Mouse (Mus musculus): ENCODE measurements around the gene Cops7a. TPM values are rescaled to one million over a fixed set of nuclear protein-coding genes. Genes with fewer than 3 reads are reported as not detected.

The Cops7a gene
- polyA plus RNA-seq, 1 experiment from 2014 or later, result 163 TPM

DNA sequence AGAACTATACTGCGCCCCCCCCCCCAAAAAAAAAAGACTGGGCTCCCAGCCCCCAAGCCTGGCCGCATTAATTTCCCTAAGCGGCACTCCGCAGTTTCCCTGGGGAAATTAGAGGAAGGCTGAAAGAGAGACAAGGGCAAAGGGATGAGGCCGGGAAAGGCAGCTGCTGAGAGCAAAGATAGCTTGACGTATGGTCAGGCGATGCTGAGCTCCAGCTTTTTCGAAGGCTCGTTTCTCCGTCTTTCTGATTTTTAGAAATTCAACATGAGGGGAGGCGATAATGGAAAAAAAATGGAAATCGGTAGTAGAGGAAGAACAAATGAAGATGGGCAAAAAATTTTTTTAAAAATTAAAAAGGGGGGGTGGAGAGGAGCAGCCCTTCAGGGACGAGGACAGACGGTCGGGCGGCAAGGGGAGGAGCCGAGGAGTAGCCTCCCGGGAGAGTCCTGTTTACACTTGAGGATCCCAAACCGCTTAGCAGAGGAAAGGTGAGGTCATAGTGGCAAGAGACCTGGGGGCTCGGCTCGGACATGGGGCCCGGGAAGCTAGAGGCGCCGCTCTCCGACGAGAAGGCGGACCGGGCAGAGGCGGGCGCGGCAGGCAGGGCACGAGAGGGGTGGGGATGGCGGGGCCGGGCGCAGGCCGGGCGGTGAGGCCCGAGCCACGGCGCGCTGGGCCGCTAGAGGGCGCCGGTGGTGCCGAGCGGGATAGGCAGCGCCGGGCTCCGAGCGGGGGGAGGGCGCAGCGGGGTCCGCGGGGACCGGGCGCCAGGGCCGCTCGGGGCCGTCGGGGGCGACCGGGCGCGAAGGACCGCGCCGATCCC, 48.4 kb downstream of the Cops7a start:
- peak overlapping the region; percentile 96 for H3K4me3 ChIP-seq (replicated peaks)
- peak overlapping the region; percentile 100 for H3K9ac ChIP-seq
- peaks cover 72% of the 10 kb centered on the region for H3K4me1 ChIP-seq
- H3K36me3 ChIP-seq, result peaks cover 28% of the 10 kb centered on the region
- peak overlapping the region; percentile 100 for H3K27ac ChIP-seq
- ATAC-seq (replicated peaks; ENCODE audit: low FRiP score), result peak; percentile 66
- no peaks in the 10 kb centered on the region for H3K9me3 ChIP-seq (replicated peaks)
- no peaks in the 10 kb centered on the region for H3K27me3 ChIP-seq
- H3K4me2 ChIP-seq, result peak overlapping the region; percentile 91
- WGBS, result 1% methylated on average over 66 of the region's 67 CpGs

DNA sequence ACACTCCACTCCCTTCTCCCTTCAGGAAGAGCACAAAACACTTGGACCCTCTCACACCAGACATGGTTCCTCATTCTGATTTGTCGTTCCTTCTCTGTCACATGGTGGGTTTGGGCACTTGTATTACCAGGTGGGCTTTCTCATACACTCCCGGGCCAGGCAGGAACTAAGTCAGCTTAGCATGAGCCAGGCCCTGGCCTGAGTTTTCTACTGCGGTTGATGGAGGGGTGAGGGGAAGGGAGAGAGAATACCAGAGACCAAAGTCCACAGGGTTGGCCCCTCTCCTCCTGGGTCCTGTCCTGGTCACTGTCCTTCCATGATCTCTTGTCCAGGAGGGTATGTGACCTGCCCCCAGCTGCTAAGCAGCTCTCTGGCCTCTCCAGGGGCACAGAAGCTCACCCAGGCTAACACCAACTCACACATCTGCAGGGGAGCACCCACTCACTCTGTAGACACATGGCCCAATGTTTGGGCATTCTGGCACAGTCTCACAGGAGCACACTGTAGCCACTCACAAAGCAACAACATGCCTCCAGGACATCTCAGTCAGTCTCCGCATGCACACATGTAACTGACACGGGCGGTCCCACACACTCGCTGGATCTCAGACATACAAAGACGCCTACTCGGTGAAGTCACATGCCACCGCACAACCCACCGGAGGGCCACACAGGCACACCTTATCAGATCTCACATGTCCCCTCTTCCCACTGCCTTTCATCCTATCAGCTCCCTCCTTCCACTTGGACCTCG, 49.2 kb downstream of the Cops7a start:
- Histone ChIP-seq H3K4me2 (peak overlapping the region; percentile 91), H3K36me3 (peaks cover 28% of the 10 kb centered on the region), H3K4me3 (replicated peaks) (peak overlapping the region; percentile 96), H3K9me3 (replicated peaks) (no peaks in the 10 kb centered on the region), H3K9ac (peak overlapping the region; percentile 100), H3K27ac (peak overlapping the region; percentile 100), H3K27me3 (no peaks in the 10 kb centered on the region), H3K4me1 (peaks cover 70% of the 10 kb centered on the region)
- no peak for ATAC-seq (replicated peaks; ENCODE audit: low FRiP score)
- WGBS, result 4% methylated on average over 12 of the region's 12 CpGs

DNA sequence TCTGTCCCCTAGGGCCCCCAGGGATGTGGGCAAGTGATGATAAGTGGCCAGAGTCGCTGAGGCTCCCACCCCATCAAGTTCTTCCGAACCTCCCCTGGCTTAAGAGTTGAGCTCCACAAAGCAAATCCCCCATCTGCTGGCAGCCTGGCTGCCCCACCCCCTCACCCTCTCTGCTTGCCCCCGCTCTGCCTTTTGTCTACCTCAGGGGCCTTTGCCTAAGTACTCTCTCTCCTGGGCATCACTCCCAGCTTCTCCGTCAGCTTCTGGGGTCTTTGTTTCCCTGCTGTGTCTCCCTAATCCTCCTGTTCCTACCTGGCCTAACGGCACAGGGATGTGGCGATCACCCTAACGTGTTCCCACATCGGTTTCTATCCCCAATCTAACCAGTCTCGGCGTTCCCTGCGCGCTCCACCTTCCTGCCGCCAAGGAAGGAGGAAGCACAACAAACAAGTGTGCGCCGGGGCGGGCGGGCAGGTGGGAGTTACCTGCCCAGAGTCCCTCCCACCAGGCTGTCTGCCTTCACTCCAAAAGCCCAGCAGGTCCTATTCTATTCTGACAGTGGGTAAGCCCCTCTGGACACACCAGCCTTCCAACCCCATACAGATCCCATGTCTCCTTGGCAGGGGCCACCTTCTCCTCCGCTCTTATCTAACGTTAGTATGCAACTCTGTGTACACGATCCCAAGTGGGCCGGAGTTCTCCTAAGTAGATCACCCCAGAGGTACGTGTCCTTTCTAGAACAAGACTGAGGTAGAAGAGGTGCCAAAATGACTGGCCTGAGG, 50.0 kb downstream of the Cops7a start:
- Histone ChIP-seq H3K4me1 (peaks cover 70% of the 10 kb centered on the region), H3K27ac (peak overlapping the region; percentile 100), H3K9me3 (replicated peaks) (no peaks in the 10 kb centered on the region), H3K4me2 (peak overlapping the region; percentile 91), H3K4me3 (replicated peaks) (peak overlapping the region; percentile 96), H3K27me3 (0 out of 2 replicates have a peak, but pooled peaks cover under 1% of the 10 kb centered on the region), H3K36me3 (peaks cover 28% of the 10 kb centered on the region), H3K9ac (peak overlapping the region; percentile 100)
- WGBS, result 21% methylated on average over 22 of the region's 22 CpGs
- no peak for ATAC-seq (replicated peaks; ENCODE audit: low FRiP score)

DNA sequence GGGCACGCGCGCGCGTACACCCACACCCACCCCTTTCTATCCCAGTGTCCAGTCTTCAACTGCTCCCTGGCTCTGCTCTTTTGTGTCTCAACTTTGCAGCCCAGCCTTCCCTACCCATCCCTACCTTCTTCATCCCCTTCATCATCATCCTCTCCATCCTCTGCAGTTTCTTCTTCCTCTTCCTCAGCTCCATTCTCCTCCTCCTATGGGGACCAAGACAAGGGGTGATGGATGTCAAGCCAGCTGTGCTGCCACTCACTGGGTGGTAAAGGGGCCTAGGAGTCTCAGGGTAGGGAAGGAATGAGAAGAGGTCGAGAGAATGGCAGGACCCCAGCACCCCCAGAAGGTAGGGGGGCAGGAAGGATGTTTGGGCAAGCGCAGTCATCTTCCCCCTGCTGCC, 50.8 kb downstream of the Cops7a start:
- H3K27ac ChIP-seq, result peak overlapping the region; percentile 100; the same call in 1 of the 2 replicates
- WGBS, result 85% methylated on average over 7 of the region's 7 CpGs

DNA sequence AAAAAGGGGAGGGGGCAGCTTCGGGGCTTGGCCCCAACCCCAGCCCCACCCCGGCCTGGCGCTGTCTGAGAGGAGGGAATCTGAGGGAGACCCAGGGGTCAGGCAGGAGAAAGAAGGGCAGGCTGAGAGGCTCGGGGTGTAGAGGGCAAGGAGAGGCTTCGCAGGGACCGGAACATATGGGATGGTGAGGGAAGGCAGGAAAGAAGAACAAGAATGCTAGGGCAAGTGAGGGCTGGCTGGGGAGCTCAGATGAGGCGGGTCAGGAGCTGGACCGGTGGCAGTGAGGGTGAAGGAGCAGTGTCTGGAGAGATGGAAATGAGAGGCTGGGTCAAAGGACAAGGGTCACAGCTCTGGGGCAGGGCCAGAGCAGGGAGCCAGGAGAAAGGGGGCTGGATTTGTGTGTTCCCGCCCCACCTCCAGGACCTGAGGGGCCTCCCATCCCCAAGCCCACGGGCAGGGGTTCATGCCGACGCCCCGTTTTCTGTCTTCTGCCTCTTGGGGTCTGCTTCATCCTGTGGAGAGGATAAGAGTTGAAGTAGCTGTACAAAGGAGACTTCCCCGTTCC, 51.5 kb downstream of the Cops7a start:
- Histone ChIP-seq H3K9ac (no peak overlapping the region), H3K4me3 (replicated peaks) (no peak overlapping the region), H3K9me3 (replicated peaks) (no peaks in the 10 kb centered on the region), H3K27me3 (peaks cover 8% of the 10 kb centered on the region; the same call in 1 of the 2 replicates), H3K4me2 (no peak overlapping the region; the same call in 1 of the 2 replicates), H3K27ac (peak overlapping the region; percentile 100; the same call in 1 of the 2 replicates), H3K36me3 (peaks cover 28% of the 10 kb centered on the region), H3K4me1 (peaks cover 71% of the 10 kb centered on the region)
- WGBS, result 69% methylated on average over 14 of the region's 14 CpGs
- no peak for ATAC-seq (replicated peaks; ENCODE audit: low FRiP score)

More for the DNA sequence above, 50.8 kb downstream of the Cops7a start:
- ATAC-seq (replicated peaks; ENCODE audit: low FRiP score), result no peak
- Histone ChIP-seq H3K9ac (no peak overlapping the region), H3K4me1 (peaks cover 73% of the 10 kb centered on the region), H3K36me3 (peaks cover 28% of the 10 kb centered on the region), H3K4me3 (replicated peaks) (0 out of 2 replicates have a peak overlapping the region, but pooled peaks have one; percentile 4), H3K9me3 (replicated peaks) (no peaks in the 10 kb centered on the region), H3K27me3 (peaks cover 8% of the 10 kb centered on the region; the same call in 1 of the 2 replicates), H3K4me2 (peak overlapping the region; percentile 91; the same call in 1 of the 2 replicates)

DNA sequence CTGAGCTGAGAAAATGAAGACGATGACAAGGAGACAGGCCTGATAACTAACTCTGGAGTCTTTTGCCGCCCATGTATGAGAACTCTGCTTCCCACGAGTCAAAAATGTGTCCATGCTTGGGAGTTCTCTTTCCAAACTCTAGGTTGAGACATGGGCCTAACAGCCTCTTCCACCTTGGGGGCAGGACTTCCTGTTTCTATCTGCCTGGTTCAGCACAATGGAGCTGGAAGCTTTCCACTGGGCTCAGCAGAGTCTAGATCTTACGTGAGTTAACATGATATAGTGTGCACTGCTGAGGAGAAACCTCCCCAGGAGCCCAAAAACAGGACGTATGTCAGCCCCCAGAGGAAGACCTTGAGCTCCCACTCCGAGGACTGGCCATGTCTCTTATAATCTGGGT, 52.1 kb downstream of the Cops7a start:
- ATAC-seq (replicated peaks; ENCODE audit: low FRiP score), result no peak
- Histone ChIP-seq H3K4me3 (replicated peaks) (no peak overlapping the region), H3K4me2 (no peak overlapping the region), H3K27ac (peak overlapping the region; percentile 34; the same call in 1 of the 2 replicates), H3K9me3 (replicated peaks) (no peaks in the 10 kb centered on the region), H3K36me3 (peaks cover 28% of the 10 kb centered on the region), H3K4me1 (peaks cover 65% of the 10 kb centered on the region), H3K27me3 (peaks cover 8% of the 10 kb centered on the region; the same call in 1 of the 2 replicates), H3K9ac (no peak overlapping the region)
- 67% methylated on average over 6 of the region's 6 CpGs for WGBS

DNA sequence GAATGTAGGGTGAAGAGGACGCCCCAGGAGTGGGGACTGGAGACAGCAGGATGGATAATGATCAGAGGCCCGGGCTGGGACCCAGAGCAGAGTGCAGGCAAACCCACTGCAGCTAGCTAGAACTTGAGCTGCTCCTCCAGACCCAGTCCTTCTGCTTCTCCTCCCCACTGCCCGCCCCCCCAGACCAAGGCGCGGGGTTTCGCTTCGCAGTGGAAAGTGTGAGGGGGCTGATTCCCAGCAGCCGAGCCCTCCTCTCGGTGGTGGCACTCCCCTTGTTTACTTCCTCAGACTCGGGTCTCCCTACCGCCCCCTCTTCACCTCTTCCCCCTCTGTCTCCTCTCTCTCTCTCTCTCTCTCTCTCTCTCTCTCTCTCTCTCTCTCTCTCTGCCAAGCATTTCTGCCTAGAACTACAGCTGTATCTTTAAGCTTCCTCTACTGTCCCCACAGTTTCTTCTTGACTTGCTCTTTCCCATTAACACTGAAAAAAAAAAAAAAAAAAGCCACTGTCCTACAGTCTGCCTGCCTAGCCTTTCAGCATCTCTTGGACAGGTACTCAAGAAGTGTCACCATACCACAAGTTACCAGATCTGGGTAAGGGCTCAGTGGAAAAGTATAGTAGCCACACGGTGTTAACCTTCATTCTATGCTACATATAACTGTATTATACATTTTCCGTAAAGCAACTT, 53.7 kb downstream of the Cops7a start, which contains the start of gene Lag3:
Gene Lag3 (minus strand): TSS at position 173 of the 686 bp plus-strand sequence.
- Histone ChIP-seq H3K27ac (peak within 1 kb of the TSS; percentile 34; the same call in 1 of the 2 replicates), H3K36me3 (peaks cover 28% of the 10 kb centered on the region), H3K4me2 (peak within 1 kb of the TSS; percentile 34), H3K27me3 (peaks cover 8% of the 10 kb centered on the region; the same call in 1 of the 2 replicates), H3K9me3 (replicated peaks) (no peaks in the 10 kb centered on the region), H3K4me1 (peaks cover 62% of the 10 kb centered on the region), H3K9ac (no peak within 1 kb of the TSS), H3K4me3 (replicated peaks) (0 out of 2 replicates have a peak within 1 kb of the TSS, but pooled peaks have one; percentile 6)
- WGBS, result 20% methylated on average over 13 of the region's 13 CpGs
- no peak for ATAC-seq (replicated peaks; ENCODE audit: low FRiP score)

DNA sequence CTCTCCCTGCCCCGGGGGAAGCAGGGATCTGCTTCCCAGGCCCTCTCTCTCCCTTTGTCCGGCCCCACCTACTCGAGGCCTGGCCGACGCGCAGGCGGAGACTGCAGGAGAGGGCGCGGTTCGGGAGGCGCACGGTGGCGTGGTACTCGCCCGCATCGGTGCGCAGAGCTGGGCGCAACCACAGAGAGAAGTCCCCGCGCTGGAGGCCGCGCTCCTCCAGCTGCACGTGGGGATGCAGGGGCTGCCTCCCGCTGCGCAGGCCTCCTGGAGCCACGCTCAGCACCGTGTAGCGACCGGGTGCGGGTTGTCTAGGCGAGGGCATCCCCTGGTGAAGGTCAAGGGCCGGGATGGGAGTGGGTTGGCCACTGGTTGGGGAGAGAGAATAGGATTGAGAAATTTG, 55.3 kb downstream of the Cops7a start:
- peak; percentile 31 for ATAC-seq (replicated peaks; ENCODE audit: low FRiP score)
- H3K9me3 ChIP-seq (replicated peaks), result no peaks in the 10 kb centered on the region
- WGBS, result 3% methylated on average over 32 of the region's 32 CpGs
- H3K4me3 ChIP-seq (replicated peaks), result peak overlapping the region; percentile 26
- peaks cover 27% of the 10 kb centered on the region for H3K36me3 ChIP-seq
- H3K4me2 ChIP-seq, result peak overlapping the region; percentile 57
- H3K4me1 ChIP-seq, result peaks cover 52% of the 10 kb centered on the region
- H3K9ac ChIP-seq, result peak overlapping the region; percentile 35
- H3K27me3 ChIP-seq, result peaks cover 8% of the 10 kb centered on the region; the same call in 1 of the 2 replicates
- peak overlapping the region; percentile 19 for H3K27ac ChIP-seq

Data from kidney, embryonic 15.5 days (tissue).